Mouse (Mus musculus): ENCODE results near the gene Nlgn2.
"Not testable (repeated sequence)": the region's sequence is repeated elsewhere in the genome, so short reads cannot be mapped to it uniquely, and the experiment has no call there.

Nlgn2 gene

DNA sequence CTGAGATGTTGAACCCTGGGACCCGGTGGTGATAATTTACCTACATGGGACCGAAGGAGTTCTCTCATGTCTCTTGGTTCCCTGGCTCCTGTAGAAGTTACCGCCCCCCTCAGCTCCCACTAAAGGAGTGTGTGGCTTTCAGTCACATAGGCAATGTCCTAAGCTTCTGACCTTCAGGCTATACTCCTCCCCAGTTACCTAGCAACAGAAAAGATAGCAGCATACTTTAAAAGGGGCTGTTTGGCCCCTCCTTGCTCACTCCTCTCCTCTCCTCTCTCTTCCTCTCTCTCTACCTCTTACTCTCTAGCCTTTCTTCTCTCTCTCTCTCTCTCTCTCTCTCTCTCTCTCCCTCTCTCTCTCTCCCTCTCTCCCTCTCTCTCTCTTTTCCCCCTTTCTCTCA lies 26.1 kb upstream of the Nlgn2 start:
- DNase-seq (ENCODE audit: low spot score): not testable (repeated sequence)

- DNase-seq (ENCODE audit: low spot score): peak; percentile 1
Measured at GRCm38 (mm10) chr11:69858113-69858998, 20.8 kb upstream of the Nlgn2 start, which contains the start of gene Tnk1. Tnk1 (minus strand) TSS chr11:69858730.

DNA sequence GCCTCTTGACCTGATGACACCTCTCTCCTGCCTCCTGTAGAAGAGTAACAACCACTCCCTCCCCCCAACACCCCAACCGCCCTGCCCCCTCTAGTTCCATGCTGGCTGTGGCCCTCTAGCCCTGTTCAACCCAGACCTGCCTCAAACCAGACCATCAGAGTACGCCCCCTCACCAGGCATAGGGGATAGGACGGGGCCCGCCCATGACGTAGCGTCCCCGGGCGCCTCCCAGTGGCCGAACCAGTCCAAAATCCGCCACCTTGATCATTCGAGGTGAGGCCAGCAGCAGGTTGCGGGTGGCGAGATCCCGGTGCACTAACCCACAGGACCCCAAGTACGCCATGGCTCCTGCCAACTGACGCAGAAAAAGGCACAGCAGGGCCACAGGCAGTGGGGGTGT lies 17.8 kb upstream of the Nlgn2 start:
- no peak for DNase-seq (ENCODE audit: low spot score)

- no peak for DNase-seq (ENCODE audit: low spot score)
Measured at GRCm38 (mm10) chr11:69854680-69855079, 17.1 kb upstream of the Nlgn2 start.

GRCm38 (mm10) chr11:69853994-69854393 lies 16.4 kb upstream of the Nlgn2 start:
- peak; percentile 81 for DNase-seq (ENCODE audit: low spot score)

DNA sequence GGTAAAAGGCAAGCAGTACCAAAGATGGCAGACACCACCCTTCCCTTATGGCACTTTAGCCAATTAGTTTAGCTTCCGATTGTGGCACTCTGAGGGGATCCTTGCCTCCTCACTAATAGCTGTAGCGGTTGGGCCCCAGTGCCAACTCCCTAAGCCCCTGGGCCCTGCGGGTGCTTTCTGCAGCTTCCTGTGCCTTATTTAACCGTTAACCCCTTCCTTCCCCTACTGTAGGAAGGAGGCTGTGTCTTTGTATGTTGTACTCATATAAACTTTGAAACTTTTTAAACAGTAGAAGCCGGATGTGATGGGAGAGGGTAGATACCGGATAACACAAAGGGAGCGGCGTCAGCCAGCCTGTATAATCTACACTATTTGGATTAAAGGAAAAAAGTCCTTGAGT lies 13.2 kb upstream of the Nlgn2 start:
- DNase-seq (ENCODE audit: low spot score): no peak

DNA sequence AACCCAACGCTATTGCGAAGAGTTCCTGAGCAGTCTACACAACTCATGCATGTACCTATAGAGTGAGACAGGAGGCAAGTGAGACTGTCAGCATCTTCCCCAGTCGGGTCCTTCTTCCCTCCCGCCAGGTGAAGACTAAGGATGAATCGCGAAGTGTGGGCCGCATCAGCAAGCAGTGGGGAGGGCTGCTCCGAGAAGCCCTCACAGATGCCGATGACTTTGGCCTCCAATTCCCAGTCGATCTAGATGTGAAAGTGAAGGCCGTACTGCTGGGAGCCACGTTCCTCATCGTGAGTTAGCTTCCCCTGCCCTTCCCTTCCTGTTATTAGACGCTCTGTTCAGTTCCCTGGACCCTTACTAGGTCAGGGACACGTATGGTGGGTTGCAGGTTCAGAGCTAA lies 12.3 kb upstream of the Nlgn2 start:
- no peak for DNase-seq (ENCODE audit: low spot score)

GRCm38 (mm10) chr11:69849128-69849527 lies 11.5 kb upstream of the Nlgn2 start:
- DNase-seq (ENCODE audit: low spot score): no peak

- DNase-seq (ENCODE audit: low spot score): no peak
Measured at GRCm38 (mm10) chr11:69848021-69848420, 10.4 kb upstream of the Nlgn2 start.

DNA sequence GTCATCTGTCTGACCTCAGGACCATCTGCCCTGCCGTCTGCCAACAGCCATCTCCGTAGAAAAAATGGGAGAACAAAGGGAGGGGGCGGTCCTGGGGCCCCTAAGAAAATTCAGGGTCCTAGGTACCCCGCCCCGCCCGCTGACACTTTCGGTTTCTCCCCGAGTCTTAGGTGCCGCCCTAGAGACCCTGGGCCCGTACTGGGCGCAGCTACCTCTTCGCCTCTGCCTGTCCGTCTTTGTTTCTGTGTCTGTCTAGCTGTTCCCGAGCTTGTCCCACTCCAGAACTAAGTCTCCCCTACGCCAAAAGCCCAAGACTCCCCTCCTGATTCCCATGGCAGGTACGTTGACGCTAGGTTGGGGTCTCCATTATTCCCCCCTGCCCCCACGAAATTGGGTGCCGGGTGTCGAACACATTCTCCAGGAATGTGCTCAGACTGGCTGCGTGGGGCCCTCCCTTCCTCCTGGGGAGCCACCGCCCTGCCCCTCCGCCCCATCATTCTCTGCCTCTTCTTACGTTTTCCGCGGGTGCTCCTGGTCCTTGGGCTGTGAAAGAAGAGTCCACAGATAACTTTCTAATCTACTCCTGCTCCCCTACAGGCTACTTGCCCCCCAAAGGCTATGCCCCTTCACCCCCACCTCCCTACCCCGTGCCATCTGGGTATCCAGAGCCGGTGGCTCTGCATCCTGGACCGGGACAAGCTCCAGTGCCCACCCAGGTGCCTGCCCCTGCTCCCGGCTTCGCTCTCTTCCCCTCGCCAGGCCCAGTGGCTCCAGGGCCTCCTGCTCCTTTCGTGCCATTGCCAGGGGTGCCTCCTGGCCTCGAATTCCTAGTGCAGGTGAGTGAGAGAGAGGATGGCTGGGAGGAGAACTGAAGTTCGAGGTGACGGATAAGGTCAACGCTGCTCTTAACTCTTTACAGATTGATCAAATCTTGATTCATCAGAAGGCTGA lies 9.4 kb upstream of the Nlgn2 start:
- DNase-seq (ENCODE audit: low spot score): peak; percentile 39

GRCm38 (mm10) chr11:69846198-69846680 lies 8.7 kb upstream of the Nlgn2 start, which contains the start of gene Plscr3:
Plscr3 (plus strand) TSS chr11:69846376.
- DNase-seq (ENCODE audit: low spot score): peak; percentile 90

GRCm38 (mm10) chr11:69838714-69839104 lies 1.1 kb upstream of the Nlgn2 start:
- no peak for DNase-seq (ENCODE audit: low spot score)

DNA sequence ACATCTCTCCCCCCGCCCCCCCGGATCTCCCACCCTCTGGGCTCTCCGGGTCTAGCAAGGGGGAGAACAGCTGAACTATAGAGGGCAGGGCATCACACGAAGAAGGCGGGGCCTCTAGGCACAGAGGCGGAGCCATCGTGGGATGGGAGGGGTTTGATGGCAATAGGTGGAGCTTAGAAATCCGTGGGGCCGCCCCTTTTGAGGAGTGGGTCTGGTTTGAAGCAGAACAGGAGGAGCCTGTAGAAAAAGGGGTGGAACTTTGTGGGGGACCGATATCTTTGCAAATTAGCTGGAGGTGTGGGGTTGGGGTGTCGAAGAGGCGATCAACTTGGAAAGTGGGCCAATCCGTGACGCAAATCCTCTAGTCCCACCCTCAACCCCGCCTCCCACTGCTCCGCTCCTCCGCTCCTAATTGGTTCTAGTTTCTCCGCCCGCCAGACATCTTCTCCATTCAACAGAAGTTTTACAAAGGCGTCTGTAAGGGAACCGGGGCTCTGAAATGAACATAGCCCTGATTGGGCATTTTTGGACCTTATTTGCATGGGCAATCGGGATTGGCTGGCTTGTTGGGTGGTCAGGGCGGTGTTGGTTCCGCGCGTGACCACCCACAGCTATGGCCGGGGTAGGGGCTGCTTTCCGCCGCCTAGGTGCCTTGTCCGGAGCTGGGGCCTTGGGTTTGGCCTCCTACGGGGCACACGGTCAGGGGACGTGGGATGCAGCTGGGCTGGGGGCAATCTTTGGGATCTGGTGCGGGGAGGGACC lies 549 bp upstream of the Nlgn2 start, which contains the start of gene Tmem256:
TSS of gene Tmem256 (plus strand) at position 563 of the 762 bp plus-strand sequence.
- peak; percentile 90 for DNase-seq (ENCODE audit: low spot score)

- no peak for DNase-seq (ENCODE audit: low spot score)
Measured at GRCm38 (mm10) chr11:69836703-69837576, 644 bp downstream of the Nlgn2 start.

GRCm38 (mm10) chr11:69835966-69836335 lies 1.6 kb downstream of the Nlgn2 start:
- DNase-seq (ENCODE audit: low spot score): no peak

- DNase-seq (ENCODE audit: low spot score): no peak
Measured at GRCm38 (mm10) chr11:69835326-69835965, 2.1 kb downstream of the Nlgn2 start.

DNA sequence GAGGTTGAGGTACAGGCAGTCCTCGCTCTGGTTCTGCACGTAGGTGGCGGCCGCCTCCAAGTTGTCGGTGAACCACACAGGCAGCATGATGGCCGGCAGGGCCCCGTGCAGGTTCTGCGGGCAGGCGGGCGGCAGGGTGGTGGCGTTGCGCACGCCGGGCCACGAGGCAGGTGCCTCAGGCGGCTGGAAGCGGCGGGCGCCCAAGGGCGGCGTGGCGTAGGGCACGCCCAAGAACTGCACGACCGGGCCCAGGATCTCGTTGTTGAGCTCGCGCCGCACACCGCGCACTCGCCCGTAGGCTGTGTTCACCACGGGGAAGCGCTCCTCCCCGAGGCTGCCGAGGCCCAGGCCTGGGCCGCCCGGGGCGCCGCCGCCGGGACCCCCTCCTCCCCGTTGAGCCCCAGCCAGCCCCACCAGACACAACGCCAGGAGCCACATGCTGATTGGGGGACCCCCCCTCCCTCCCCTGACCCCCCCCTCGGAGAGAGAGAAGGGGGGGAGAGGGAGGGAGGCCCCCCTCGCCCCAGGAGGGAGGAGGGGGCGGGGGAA lies 3.5 kb downstream of the Nlgn2 start:
- DNase-seq (ENCODE audit: low spot score): peak; percentile 46

- no peak for DNase-seq (ENCODE audit: low spot score)
Measured at GRCm38 (mm10) chr11:69833554-69833953, 4.0 kb downstream of the Nlgn2 start.

- DNase-seq (ENCODE audit: low spot score): no peak
Measured at GRCm38 (mm10) chr11:69828832-69829231, 8.8 kb downstream of the Nlgn2 start.

DNA sequence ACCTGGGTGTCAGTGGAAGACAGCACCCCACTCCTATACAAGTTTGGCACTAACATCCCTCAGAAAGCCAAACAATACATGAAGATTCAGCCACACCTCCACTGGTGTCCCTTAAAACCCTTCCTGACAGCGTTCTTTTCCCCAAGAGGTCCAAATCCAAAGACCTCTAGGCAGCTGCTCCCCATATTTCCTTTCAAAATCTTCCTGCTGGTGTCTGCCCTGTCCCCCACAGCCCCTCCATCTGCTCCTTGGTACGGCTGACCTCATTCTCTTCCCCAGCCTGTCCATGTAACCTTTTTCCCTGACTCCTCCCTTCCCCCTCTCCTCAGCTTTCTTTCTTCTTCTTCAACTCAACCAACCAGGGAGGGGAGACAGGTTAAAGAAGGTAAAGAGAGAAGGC lies 14.1 kb downstream of the Nlgn2 start:
- DNase-seq (ENCODE audit: low spot score): no peak

All from spleen, adult 12 weeks (tissue).